Mouse (Mus musculus): ENCODE measurements around the gene Mfsd4b3.
"Not testable (repeated sequence)": the region's sequence is repeated elsewhere in the genome, so short reads cannot be mapped to it uniquely, and the experiment has no call there.

The Mfsd4b3 gene

DNA sequence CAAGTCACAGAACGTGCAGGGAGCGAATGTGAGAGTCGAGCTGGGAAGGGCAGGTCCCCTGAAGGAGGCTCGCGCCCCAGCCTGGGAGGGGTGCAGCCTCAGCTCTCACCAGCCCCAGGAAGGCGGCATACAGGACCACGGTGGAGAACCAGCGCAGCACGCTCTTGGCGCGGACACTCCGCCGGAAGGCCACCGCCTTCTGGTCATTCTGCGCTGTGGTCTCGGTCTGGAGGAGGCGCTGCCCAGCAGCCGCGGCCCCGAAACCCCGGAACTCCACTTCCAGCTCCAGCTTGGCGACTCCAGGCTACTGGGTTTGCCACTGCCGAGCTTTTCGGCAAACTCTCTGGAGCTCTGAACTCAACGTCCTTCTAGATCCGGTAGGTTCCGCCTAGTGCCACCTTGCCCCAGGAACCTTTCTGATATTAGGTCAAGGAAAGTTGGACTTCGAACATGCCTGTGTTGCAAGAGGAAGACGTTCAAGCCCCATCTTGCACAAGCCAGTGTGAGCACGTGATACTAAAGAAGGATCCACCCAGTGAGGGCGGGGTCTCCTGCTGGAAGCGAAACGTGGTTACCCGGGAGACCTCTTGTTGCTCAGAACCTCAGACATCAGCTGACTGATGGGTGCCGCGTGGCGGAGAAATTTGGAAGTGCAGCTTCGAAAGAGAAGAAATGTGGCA lies at the start of gene Mfsd4b3:
Gene Mfsd4b3, minus strand, starts transcription at position 393 of the 680 bp plus-strand sequence.
- DNase-seq (ENCODE audit: low read depth, low spot score): peak; percentile 98

DNA sequence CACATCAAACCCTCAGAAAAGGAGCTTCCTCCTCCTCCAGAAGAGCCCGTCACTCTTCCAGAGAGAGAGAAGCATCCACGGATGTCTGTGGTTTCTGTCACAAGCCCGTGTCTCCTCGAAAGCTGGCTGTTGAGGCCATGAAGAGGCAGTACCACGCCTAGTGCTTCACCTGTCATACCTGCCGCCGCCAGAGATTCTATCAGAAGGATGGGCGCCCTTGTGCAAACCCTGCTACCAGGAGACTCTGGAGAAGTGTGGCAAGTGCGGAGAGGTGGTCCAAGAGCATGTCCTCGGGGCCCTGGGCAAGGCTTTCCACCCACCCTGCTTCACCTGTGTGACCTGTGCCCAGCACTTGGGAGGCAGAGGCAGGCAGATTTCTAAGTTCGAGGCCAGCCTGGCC lies 49.6 kb upstream of the Mfsd4b3 start:
- no peak for DNase-seq (ENCODE audit: low read depth, low spot score)

DNA sequence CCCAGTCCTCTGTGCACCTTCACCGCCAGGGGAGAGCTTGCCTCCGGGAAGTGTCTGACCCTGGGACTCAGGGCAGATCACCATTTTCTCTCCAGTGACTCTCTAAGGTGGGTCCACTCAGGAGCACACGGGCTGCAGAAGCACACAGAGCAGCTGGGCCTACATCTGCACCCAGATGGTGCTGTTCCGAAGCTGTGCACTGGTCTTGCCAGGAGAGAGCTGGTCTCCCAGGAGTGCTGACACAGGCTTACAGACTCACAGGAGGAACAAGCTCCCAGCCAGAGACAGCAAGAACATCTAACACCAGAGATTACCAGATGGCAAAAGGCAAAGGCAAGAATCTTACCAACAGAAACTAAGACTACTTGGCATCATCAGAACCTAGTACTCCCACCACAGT lies 48.9 kb upstream of the Mfsd4b3 start:
- not testable (repeated sequence) for DNase-seq (ENCODE audit: low read depth, low spot score)

GRCm38 (mm10) chr10:40007953-40008352 lies 48.0 kb upstream of the Mfsd4b3 start:
- DNase-seq (ENCODE audit: low read depth, low spot score): no peak

DNA sequence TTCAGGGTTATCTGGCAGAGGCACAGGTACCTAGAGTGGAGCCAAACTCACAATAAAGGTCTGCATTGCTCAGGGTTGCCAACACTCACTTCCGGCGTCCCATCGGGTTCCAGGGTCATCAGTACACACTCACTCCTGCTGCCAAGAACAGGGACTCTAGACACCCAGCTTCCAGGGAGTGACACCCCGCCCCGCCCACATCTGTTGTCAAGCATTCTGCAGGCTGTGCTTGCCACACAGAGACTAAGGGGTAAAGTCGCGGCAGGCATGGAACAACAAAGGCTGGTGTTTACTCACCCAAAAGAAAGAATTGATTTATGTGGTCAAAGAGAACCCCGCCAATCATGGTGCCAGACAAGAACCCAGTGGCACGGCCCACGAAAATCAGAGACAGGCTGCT lies 47.0 kb upstream of the Mfsd4b3 start:
- DNase-seq (ENCODE audit: low read depth, low spot score): peak; percentile 50

DNA sequence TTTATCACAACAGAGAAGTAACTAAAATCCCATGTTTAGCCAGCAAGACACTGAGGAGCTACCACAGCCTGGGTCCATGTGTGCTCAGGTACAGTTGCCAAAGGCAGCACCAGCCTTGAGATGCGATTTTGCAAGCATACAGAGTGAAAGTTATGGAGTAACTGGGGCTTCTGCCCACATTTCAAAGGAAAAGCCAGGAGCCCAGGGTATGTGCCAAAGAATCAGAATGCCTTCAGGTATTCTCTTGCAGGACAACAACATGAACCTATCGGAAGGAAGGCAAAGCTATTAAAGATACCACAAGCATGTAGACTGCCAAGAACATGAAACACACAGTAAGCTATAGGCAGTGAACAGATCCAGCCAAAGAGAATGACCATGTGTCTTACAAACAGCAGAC lies 40.8 kb upstream of the Mfsd4b3 start:
- no peak for DNase-seq (ENCODE audit: low read depth, low spot score)

DNA sequence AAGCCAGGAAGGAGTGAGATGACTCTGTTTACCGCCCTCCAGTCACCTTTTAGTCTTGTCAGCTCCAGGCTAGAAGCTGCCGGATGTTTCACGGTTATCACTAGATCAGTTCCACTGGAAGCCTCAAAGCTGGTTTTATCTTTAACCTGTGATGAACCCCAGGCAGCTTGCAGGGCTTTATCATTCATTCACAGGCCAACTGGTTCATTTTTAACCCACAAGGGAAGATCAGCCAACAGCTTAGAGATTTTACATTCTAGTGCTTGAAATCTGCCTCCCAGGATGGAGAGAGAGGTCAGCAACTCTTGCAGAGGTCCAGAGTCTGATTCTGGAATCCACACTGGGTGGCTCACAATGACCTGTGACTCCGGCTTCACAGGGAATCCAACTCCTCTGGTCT lies 31.2 kb upstream of the Mfsd4b3 start:
- DNase-seq (ENCODE audit: low read depth, low spot score): no peak

- DNase-seq (ENCODE audit: low read depth, low spot score): no peak
These were observed 26.5 kb upstream of the Mfsd4b3 start, which contains the start of gene Mfsd4b5 for GRCm38 (mm10) chr10:39986466-39986865. TSS of gene Mfsd4b5 (minus strand) at chr10:39986646.

DNA sequence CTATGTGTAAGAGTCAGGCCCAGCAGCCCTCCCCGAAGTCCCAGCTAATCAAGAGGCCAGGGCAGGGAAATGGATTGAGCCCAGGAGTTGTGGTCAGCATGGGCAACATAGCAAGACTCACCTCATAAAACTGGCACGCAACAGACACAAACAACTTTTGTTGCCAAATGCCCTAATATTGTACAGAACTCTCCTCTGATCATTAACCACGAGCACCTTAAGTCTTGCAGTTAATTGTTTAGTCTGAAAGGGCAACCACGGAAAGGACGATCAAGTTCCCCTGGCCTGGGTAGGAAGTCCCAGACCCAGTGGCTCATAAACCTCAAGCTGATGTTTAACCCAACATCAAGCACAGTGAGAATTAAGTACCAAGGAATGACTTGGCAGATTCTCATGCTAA lies 22.7 kb upstream of the Mfsd4b3 start:
- no peak for DNase-seq (ENCODE audit: low read depth, low spot score)

DNA sequence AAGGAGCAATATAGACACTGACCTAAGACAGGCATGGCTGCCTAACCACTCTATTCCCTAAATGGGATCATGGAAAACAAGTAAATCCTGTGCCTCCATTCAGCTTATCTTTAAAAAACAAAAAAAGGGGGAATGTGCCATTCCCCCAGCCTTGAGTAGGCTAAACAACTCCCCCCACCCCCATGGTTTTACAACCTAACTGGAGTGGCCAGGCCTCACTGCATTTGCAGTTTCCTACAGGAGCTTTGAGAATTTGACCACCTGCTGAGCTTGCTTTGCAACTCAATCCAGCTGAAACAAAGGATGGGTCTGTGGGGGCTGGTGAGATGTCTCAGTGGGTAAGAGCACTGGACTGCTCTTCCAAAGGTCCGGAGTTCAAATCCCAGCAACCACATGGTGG lies 18.3 kb upstream of the Mfsd4b3 start:
- peak; percentile 54 for DNase-seq (ENCODE audit: low read depth, low spot score)

GRCm38 (mm10) chr10:39977346-39977745 lies 17.4 kb upstream of the Mfsd4b3 start:
- no peak for DNase-seq (ENCODE audit: low read depth, low spot score)

GRCm38 (mm10) chr10:39975771-39976170 lies 15.8 kb upstream of the Mfsd4b3 start:
- peak; percentile 82 for DNase-seq (ENCODE audit: low read depth, low spot score)

DNA sequence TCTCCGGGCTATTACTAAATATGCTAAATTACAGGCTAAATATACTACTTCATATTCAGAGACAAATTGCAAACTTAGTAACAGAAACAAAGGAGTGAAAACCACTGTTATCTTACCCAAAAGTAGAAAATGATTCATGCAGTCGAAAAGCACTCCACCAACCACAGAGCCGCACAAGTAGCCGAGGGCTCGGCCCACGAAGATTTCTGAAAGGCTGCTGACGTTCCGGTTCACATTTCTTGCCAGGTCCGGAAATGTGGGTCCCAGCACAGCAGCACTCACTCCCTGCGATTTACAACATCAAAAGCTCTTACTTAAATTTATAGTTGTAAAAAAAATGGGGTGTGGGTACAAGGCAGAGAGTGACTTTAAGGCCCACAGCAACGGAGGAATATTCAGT lies 15.0 kb upstream of the Mfsd4b3 start:
- no peak for DNase-seq (ENCODE audit: low read depth, low spot score)

DNA sequence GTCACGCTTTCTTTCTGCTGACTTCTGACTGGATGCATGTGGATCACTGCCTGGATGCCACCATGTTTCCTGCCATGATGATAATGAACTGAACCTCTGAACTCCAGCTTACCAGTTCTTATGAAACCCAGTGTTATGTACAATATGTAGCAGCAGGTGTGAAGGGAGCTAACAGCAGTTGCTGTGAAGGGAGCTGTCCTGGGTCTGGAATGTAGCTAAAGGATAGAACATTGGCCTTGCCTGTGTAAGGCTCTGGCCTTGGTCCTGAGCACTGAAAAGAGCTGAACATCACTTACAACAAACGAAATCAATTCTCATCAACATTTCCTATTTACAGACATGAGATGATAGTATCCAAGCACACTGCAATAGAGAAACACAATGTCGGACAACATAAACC lies 7.6 kb upstream of the Mfsd4b3 start:
- peak; percentile 69 for DNase-seq (ENCODE audit: low read depth, low spot score)

DNA sequence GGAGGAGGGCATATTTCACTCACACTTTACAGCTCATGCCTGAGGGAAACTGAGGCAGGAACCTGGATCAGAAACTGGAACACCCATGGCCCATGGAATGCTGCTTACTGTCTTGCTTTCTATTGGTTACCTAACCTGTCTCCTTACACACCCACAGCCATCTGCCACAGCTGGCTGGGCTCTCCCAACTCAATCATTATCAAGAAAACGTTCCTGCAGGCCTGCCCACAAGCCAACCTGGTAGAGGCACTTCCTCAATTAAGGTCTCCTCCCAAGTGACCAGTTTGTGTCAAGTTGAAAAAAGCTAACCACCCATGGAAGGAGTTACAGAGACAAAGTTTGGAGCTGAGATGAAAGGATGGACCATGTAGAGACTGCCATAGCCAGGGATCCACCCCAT lies 2.0 kb upstream of the Mfsd4b3 start:
- no peak for DNase-seq (ENCODE audit: low read depth, low spot score)

GRCm38 (mm10) chr10:39960441-39960822 lies 479 bp upstream of the Mfsd4b3 start:
- no peak for DNase-seq (ENCODE audit: low read depth, low spot score)

DNA sequence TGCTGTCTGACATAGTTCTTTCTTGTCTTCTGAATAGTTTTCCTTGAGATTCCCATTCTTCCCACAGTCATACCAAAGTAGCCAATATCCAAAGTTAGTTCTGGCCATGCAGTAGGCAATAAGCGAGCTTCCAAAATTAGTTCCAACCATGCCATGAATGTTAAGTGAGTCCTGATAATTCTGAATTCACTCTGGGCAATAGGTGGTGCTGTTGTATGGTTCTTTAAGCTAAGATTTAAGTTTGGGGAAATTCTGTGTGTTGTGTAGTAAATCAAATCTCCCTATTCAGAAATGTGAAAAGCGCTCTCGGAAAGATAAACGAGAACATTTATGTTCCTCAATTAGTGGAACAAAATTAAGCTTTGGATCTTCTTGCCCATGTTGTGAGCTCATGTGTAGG lies 1.7 kb downstream of the Mfsd4b3 start:
- DNase-seq (ENCODE audit: low read depth, low spot score): no peak

DNA sequence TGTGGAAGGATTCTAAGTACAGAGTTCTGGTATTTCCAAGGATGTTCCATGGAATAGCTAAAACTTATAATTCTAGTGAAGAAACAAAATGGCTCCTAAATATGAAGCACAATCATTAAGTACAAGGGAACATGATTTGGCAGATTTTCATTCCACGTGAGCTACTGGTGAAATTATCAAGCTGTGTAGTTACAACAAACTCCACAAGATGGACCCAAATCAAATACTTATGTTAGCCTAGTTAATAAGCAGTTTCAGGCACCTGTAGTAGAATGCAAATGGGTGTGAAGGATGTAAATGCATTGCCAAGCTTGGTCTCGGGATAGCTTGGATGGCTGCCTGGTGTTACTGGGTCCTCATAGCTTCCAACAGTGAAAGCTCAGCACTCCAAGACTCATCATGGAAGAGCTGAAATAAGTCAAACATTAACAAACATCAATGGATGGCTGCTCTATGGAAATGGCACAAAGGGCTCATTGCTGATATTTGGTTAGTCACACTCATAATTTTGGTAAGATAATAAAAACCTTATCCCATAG lies 3.5 kb downstream of the Mfsd4b3 start:
- no peak for DNase-seq (ENCODE audit: low read depth, low spot score)

GRCm38 (mm10) chr10:39955163-39955562 lies 4.8 kb downstream of the Mfsd4b3 start:
- DNase-seq (ENCODE audit: low read depth, low spot score): no peak

DNA sequence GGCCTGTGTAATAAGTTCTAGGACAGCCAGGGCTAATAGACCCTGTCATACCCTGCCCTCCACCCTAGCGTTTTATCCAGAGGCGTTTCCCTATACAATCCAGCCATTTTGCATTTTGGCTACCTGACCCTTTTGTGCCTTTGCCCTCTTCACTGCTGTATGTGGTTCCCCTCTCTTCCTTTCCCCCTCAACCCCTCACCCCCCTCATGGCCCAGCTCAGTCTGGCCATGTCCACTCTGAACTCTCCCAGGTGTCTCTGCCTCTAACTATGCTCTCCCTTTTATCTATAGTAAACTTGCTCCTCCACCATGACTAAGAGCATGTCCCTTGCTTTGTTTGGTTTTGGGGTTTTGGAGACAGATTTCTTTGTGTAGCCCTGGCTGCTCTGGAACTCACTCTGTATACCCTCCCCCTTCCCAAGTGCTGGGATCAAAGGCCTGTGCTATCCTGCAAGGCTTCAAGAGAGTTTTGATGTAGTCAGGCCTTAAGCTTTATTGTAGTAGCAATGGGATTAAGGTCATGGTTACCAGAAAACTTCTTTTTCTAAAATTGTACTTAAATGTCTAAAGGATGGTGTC lies 10.5 kb downstream of the Mfsd4b3 start:
- no peak for DNase-seq (ENCODE audit: low read depth, low spot score)

DNA sequence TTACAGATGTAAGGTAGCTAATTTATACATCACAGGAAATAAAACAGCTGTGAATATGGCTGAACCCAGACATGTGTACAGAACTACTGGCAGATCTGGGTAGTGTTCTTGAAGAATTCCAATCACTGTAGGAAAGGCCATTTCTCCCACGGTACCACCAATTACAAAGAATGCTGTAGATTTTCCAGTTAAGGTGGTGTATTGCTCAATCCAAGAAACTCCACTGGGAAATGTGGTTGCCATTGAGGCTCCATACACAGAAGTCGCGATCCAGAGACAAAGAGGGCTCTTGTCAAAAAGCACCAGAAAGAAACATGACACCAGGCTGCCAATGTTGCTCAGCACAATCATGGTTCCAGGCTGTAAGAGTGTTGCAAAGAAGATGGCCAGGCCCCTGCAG lies 12.8 kb downstream of the Mfsd4b3 start:
- not testable (repeated sequence) for DNase-seq (ENCODE audit: low read depth, low spot score)

DNA sequence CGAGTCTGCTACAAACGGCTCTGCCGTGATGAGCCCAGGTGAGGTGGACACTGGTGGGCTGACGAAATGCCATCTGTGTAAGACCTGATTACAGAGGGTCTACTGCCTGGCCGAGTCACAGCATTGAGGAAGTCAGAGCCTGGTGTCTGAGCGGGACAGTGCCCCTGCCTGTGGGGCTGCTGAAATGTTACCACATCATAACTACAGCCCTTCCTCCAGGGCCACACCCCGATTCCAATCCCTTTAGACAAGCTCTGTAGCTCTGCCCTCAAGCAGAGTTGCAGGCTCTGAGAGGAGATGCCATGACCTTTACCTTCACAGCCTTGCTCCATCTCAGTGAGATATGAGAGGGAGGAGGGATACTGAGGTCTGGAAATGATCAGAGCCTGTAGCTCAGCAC lies 23.4 kb downstream of the Mfsd4b3 start:
- DNase-seq (ENCODE audit: low read depth, low spot score): no peak

GRCm38 (mm10) chr10:39926616-39927139 lies 33.3 kb downstream of the Mfsd4b3 start, which contains the start of gene Mfsd4b2:
TSS of gene Mfsd4b2 (minus strand) at chr10:39926923.
- peak; percentile 35 for DNase-seq (ENCODE audit: low read depth, low spot score)

Measured in ZHBTc4 (cell line).